Mouse (Mus musculus) ovary, adult 18-20 months (tissue): ENCODE measurements around the gene Tbc1d22a.
A peak's percentile ranks its signal among the peaks of the same experiment; 100 is the strongest.
"Not testable (repeated sequence)": the region's sequence is repeated elsewhere in the genome, so short reads cannot be mapped to it uniquely, and the experiment has no call there.

Experiments used
- DNase-seq: peaks from one replicate; pipeline ENCODE4 v3.0.0; 2022; ENCODE audit warnings: low spot score, mixed read lengths

Tbc1d22a gene

GRCm38 (mm10) chr15:86213753-86214548 lies at the start of gene Tbc1d22a:
TSS of gene Tbc1d22a (plus strand) at chr15:86214459.
- peak; percentile 85 for DNase-seq

- DNase-seq, result no peak
Measured at GRCm38 (mm10) chr15:86164718-86165345, 49.4 kb upstream of the Tbc1d22a start.

GRCm38 (mm10) chr15:86165811-86166590 lies 48.3 kb upstream of the Tbc1d22a start:
- no peak for DNase-seq

GRCm38 (mm10) chr15:86167032-86167655 lies 47.1 kb upstream of the Tbc1d22a start:
- no peak for DNase-seq

GRCm38 (mm10) chr15:86167787-86168504 lies 46.3 kb upstream of the Tbc1d22a start:
- no peak for DNase-seq

- DNase-seq, result no peak
Measured at GRCm38 (mm10) chr15:86168505-86168867, 45.8 kb upstream of the Tbc1d22a start.

GRCm38 (mm10) chr15:86168941-86169816 lies 45.1 kb upstream of the Tbc1d22a start:
- no peak for DNase-seq

GRCm38 (mm10) chr15:86169817-86170110 lies 44.5 kb upstream of the Tbc1d22a start:
- DNase-seq, result no peak

- DNase-seq, result no peak
Measured at GRCm38 (mm10) chr15:86171316-86171715, 42.9 kb upstream of the Tbc1d22a start.

- DNase-seq, result no peak
Measured at GRCm38 (mm10) chr15:86172124-86172523, 42.1 kb upstream of the Tbc1d22a start.

- DNase-seq, result no peak
Measured at GRCm38 (mm10) chr15:86172526-86172925, 41.7 kb upstream of the Tbc1d22a start.

GRCm38 (mm10) chr15:86173136-86173985 lies 40.9 kb upstream of the Tbc1d22a start:
- no peak for DNase-seq

- no peak for DNase-seq
Measured at GRCm38 (mm10) chr15:86175253-86176050, 38.8 kb upstream of the Tbc1d22a start.

- no peak for DNase-seq
Measured at GRCm38 (mm10) chr15:86176166-86176565, 38.1 kb upstream of the Tbc1d22a start.

GRCm38 (mm10) chr15:86176771-86177702 lies 37.2 kb upstream of the Tbc1d22a start:
- no peak for DNase-seq

GRCm38 (mm10) chr15:86177703-86178251 lies 36.5 kb upstream of the Tbc1d22a start:
- DNase-seq, result not testable (repeated sequence)

- DNase-seq, result no peak
Measured at GRCm38 (mm10) chr15:86178594-86178993, 35.7 kb upstream of the Tbc1d22a start.

GRCm38 (mm10) chr15:86180427-86180826 lies 33.8 kb upstream of the Tbc1d22a start:
- DNase-seq, result no peak
